Mouse (Mus musculus) neutrophil, adult 83 days (primary cell): Measurements from ENCODE around the gene Trpm4. TPM values are rescaled to one million over a fixed set of nuclear protein-coding genes. Genes with fewer than 3 reads are reported as not detected.

Experiments
- total RNA-seq, 2 experiments: library from RNA; stranded (reverse); gene quantifications; one replicate each; pipeline ENCODE4 v1.2.4; 2023

The Trpm4 gene
- 1 to 10 TPM; 2.3 to 4.8 TPM for total RNA-seq

DNA sequence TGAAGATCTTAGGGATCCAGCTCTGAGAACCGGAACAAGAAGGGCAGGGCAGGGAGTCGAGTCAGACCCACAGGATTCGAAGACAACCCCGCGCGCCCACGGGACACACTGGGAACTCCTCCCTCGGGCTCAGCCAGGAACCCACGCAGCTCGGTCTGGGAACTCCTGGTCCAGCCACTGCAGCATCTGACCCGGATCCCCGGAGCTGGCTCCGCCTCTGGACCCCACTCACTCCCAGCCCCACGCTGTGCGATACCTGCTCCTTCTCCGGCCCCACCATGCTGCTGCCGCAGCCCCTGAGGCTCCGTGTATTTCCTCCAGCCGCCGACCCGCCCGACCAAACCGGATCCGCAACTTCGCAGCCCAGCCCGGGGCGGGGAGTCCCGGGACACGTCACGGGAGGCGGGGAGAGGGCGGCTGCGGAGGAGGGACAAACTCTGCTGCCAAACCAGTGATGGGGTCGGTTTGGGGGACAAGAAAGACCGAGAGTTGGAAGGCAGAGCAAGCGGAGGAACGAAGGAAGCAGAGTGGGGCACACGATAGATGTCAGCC, at the start of gene Trpm4:
Gene Trpm4 (minus strand): TSS at position 350 of the 552 bp plus-strand sequence.

DNA sequence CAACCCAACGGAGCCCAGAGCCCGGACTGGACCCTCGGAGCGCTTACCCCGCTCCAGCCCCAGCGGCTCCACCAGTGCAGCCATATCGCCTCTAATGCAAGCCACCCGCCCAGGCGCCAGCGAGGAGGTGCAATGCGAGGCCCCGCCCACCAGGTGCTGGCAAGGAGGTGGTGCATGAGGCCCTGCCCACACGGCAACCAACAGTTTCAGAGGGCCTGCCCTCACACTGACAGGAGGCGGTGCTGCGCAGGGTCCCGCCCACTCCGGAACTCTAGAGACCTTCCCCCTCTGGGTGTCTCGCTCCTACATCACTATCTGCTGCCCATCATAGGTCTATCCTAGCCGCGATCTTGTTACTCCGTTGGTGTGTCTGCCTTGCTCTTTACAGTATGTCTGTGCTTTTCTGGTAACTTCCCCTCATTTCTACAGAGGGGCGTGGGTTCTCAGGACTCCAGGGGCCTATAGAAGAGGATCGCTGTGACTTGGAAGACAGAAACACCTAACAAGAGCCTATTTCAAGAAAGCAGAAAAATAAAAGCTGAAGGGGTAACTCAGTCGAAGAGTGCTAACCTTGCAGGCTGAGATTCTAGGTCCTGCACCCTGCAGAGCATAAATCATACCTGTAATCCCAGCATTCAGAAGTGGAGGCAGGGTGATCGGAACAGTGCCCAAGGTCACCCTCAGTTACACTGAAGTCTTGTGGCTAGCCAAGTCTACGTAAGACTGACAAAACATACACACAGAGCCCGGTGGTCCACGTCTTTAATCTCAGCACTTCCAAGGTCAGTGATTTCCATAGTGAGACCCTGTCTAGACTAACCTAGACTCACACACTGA, 37.1 kb upstream of the Trpm4 start, which contains the start of gene Lin7b:
Gene Lin7b (minus strand): TSS at position 109 of the 837 bp plus-strand sequence.

DNA sequence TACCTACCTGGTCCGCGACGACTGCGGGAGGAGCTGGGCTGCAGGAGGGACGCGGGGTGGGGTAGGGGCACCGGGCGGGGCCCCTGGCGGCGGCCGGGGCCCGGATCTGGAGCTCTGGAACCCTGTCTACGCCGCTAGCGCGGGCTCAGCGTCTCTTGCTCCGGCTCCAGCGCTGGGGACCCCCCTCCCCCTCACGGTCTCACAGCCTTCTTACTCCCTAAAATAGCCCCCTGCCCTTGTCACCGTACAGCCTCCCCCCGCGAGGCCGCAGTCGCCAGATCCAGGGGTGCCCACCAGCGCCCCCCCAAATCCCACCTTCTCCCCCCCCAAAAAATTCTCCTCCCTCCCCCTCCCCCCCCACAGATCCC, 33.1 kb upstream of the Trpm4 start, which contains the start of gene Ppfia3:
Gene Ppfia3 (minus strand): TSS at position 368 of the 368 bp plus-strand sequence.

DNA sequence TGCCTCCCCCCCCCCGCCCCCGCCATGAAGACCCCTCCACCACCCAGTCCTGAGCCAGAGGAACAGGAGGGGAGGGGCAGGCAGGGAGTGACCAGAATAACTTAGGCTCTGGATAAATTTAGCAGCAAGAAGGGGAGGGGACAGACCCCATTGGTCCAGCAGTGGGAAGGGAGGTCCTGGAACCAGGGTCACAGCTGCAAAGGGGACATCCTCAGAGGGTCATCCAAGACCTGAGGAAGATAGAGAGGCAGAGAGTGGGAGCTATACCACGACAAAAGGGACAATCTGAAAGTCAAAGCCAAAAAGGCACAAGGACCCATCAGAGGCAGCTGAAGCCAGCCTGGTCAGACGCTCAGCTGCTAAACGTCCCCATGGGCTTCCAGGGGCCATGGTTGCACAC, 1.5 kb upstream of the Trpm4 start, which contains the start of gene Hrc:
Gene Hrc (plus strand): TSS at position 235 of the 400 bp plus-strand sequence.

DNA sequence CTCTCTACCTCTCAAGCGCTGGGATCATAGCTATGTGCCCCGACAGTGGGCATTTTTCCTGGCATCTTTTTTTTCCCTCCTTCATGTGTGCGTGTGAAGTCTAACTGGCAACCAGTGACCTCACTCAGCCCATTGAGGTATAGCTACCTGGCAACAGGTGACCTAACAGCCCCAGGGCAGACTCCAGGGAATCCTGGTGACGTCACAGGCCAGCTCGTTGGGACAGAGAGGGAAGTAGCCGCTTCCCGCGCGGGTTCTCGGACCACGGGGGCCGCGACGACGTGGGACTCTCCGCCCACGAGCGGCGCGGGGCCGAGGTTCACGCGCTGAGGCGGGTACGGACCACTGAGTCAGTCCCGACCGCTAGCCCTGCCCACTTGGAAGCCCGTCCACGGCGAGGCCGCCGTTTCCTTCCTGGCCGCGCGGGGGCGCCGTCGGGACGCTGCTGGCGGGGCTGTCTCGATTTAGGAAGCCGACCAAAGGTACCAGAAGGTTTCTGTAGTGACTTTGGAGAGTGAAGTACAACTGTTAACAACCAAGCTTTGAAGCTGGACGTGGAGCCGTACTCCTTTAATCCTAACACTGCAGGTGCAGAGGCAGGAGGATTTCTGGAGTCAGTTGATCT, 56.3 kb downstream of the Trpm4 start, which contains the start of gene Slc6a21:
Gene Slc6a21 (plus strand): TSS at position 378 of the 625 bp plus-strand sequence.

Other genes starting within 250 kb of the Trpm4 start
- 1 to 10 TPM; 3.0 to 3.1 TPM for gene Rcn3, start 241.6 kb downstream of the Trpm4 start, total RNA-seq
- gene Fcgrt, start 229.9 kb downstream of the Trpm4 start, total RNA-seq = 10 to 100 TPM; 19.0 to 24.9 TPM
- 1,000 to 10,000 TPM; 1,010 to 1,023 TPM for gene Rps11, start 209.3 kb downstream of the Trpm4 start, total RNA-seq
- gene Rpl13a, start 205.0 kb downstream of the Trpm4 start, total RNA-seq = 1,000 to 10,000 TPM; 1,046 to 1,214 TPM
- not detected for gene Gm45713, start 197.5 kb downstream of the Trpm4 start, total RNA-seq
- gene Flt3l, start 197.3 kb downstream of the Trpm4 start, total RNA-seq = 10 to 100 TPM; 22.2 to 29.2 TPM
- 10 to 100 TPM; 46.2 to 47.4 TPM for gene Pih1d1, start 179.5 kb downstream of the Trpm4 start, total RNA-seq
- 10 to 100 TPM; 82.4 to 96.0 TPM for gene Aldh16a1, start 179.2 kb downstream of the Trpm4 start, total RNA-seq
- gene Slc17a7, start 169.8 kb downstream of the Trpm4 start, total RNA-seq = not detected
- gene Gfy, start 154.2 kb downstream of the Trpm4 start, total RNA-seq = not detected
- gene Pth2, start 152.8 kb downstream of the Trpm4 start, total RNA-seq = not detected
- not detected for gene Ccdc155, start 128.9 kb downstream of the Trpm4 start, total RNA-seq
- gene Dkkl1, start 121.6 kb downstream of the Trpm4 start, total RNA-seq = 1 to 10 TPM; 1.0 to 1.3 TPM
- not detected for gene Tead2, start 118.0 kb downstream of the Trpm4 start, total RNA-seq
- 100 to 1,000 TPM; 297 to 345 TPM for gene Cd37, start 94.7 kb downstream of the Trpm4 start, total RNA-seq
- under 1 TPM; 0.57 to 0.59 TPM for gene Slc6a16, start 92.7 kb downstream of the Trpm4 start, total RNA-seq
- under 1 TPM in 1 of 2 experiments, not detected in 1; 0.24 TPM for gene Slc6a21, start 56.3 kb downstream of the Trpm4 start, total RNA-seq
- gene Hrc, start 1.5 kb upstream of the Trpm4 start, total RNA-seq = under 1 TPM in 1 of 2 experiments, not detected in 1; 0.68 TPM
- under 1 TPM in 1 of 2 experiments, not detected in 1; 0.31 TPM for gene Ppfia3, start 33.2 kb upstream of the Trpm4 start, total RNA-seq
- under 1 TPM in 1 of 2 experiments, not detected in 1; 0.66 TPM for gene Lin7b, start 36.8 kb upstream of the Trpm4 start, total RNA-seq
- gene Snrnp70, start 62.0 kb upstream of the Trpm4 start, total RNA-seq = 100 to 1,000 TPM; 256 to 279 TPM
- gene Kcna7, start 71.9 kb upstream of the Trpm4 start, total RNA-seq = not detected
- gene Ntf5, start 79.9 kb upstream of the Trpm4 start, total RNA-seq = not detected
- gene Lhb, start 87.0 kb upstream of the Trpm4 start, total RNA-seq = not detected
- gene Gys1, start 101.1 kb upstream of the Trpm4 start, total RNA-seq = 10 to 100 TPM; 58.1 to 59.5 TPM
- 10 to 100 TPM; 39.6 to 42.2 TPM for gene Ruvbl2, start 104.3 kb upstream of the Trpm4 start, total RNA-seq
- 1,000 to 10,000 TPM; 1,390 to 1,483 TPM for gene Ftl1, start 126.1 kb upstream of the Trpm4 start, total RNA-seq
- 10 to 100 TPM; 42.0 to 45.1 TPM for gene Bax, start 133.1 kb upstream of the Trpm4 start, total RNA-seq
- gene Tulp2, start 148.1 kb upstream of the Trpm4 start, total RNA-seq = not detected
- gene Gm45808, start 153.0 kb upstream of the Trpm4 start, total RNA-seq = 1 to 10 TPM; 1.2 to 2.5 TPM
- gene Dhdh, start 155.0 kb upstream of the Trpm4 start, total RNA-seq = 1 to 10 TPM; 5.9 to 6.1 TPM
- 100 to 1,000 TPM; 111 to 114 TPM for gene Nucb1, start 176.6 kb upstream of the Trpm4 start, total RNA-seq
- 100 to 1,000 TPM; 253 to 370 TPM for gene Ppp1r15a, start 192.5 kb upstream of the Trpm4 start, total RNA-seq
- gene Plekha4, start 192.6 kb upstream of the Trpm4 start, total RNA-seq = under 1 TPM in 1 of 2 experiments, not detected in 1; 0.15 TPM
- gene Hsd17b14, start 221.1 kb upstream of the Trpm4 start, total RNA-seq = not detected
- 10 to 100 TPM; 39.9 to 42.5 TPM for gene Bcat2, start 236.4 kb upstream of the Trpm4 start, total RNA-seq